Mouse (Mus musculus): ENCODE results near the gene Zc3h13. TPM values are rescaled to one million over a fixed set of nuclear protein-coding genes. Genes with fewer than 3 reads are reported as not detected.

Zc3h13 gene
- polyA plus RNA-seq (2014; fragmentation: Nextera tagmentation; extraction: Ambion mirVana), result 25.4 and 26.8 TPM in 2 replicates

DNA sequence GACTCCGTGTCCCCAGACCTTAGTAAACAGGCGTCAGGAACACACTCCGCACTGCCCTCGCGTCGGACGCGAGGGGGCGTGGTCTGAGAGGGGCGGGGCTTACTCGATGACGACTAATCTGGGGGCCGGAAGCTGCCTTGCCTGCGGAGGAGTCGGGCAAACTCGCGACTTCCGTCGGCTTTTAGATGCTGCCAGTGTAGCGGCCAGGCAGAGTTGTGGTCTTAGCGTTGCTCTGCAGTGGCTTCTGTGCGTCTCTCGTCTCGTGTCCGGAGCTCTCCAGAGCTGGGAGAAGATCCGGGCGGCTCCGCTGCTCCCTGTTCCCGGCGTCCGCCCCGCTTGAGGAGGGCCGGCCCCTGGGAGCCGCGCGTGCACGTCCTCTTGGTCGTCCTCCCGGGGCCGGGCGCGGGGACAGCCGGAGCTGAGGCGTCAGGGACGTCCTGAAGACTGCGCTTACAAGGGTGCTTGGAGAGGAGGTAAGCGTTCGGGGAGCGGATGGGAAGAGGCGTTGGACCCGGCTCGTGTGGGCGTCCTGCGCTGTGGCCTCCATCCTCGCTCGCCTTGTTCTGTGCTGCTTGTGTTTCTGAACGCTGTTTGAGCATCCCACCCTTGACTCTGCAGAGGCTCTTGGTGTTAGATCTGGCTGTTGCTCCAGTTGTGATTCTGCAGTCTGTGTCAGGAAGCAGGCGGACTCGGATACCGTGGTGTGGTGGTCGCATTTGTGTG is at the start of gene Zc3h13:
Gene Zc3h13, plus strand, starts transcription at position 181 of the 723 bp plus-strand sequence.
- DNase-seq (ENCODE audit: low spot score), result peak; percentile 100
- Histone ChIP-seq H3K27ac (ENCODE audit: low read depth) (peak within 1 kb of the TSS; percentile 86), H3K36me3 (ENCODE audit: control insufficient read depth, insufficient read depth, low read length) (no peaks in the 10 kb centered on the region), H3K4me1 (replicated peaks; ENCODE audit: control insufficient read depth, insufficient read depth, low read length) (peaks cover 10% of the 10 kb centered on the region), H3K4me2 (ENCODE audit: low read length) (peak within 1 kb of the TSS; percentile 95), H3K9me3 (ENCODE audit: control insufficient read depth, low read length) (no peaks in the 10 kb centered on the region), H3K27me3 (replicated peaks; ENCODE audit: control insufficient read depth, insufficient read depth, low read length) (no peaks in the 10 kb centered on the region), H3K9ac (ENCODE audit: low read length) (peak within 1 kb of the TSS; percentile 91), H3K4me3 (ENCODE audit: low read depth, low read length) (peak within 1 kb of the TSS; percentile 98)
- WGBS, result under 1% methylated on average over 61 of the region's 61 CpGs
- peak; percentile 99 for ATAC-seq (replicated peaks; ENCODE audit: low FRiP score, low TSS enrichment, low read depth)

GRCm38 (mm10) chr14:75235552-75235951 is 48.6 kb upstream of the Zc3h13 start:
- no peak for ATAC-seq (replicated peaks; ENCODE audit: low FRiP score, low TSS enrichment, low read depth)
- Histone ChIP-seq H3K36me3 (ENCODE audit: control insufficient read depth, insufficient read depth, low read length) (no peaks in the 10 kb centered on the region), H3K27ac (ENCODE audit: low read depth) (no peak overlapping the region), H3K9me3 (ENCODE audit: control insufficient read depth, low read length) (no peaks in the 10 kb centered on the region), H3K4me3 (ENCODE audit: low read depth, low read length) (no peak overlapping the region), H3K4me2 (ENCODE audit: low read length) (no peak overlapping the region), H3K4me1 (replicated peaks; ENCODE audit: control insufficient read depth, insufficient read depth, low read length) (no peaks in the 10 kb centered on the region), H3K9ac (ENCODE audit: low read length) (no peak overlapping the region), H3K27me3 (replicated peaks; ENCODE audit: control insufficient read depth, insufficient read depth, low read length) (no peaks in the 10 kb centered on the region)
- DNase-seq (ENCODE audit: low spot score), result no peak
- 84% methylated on average over 8 of the region's 8 CpGs for WGBS

DNA sequence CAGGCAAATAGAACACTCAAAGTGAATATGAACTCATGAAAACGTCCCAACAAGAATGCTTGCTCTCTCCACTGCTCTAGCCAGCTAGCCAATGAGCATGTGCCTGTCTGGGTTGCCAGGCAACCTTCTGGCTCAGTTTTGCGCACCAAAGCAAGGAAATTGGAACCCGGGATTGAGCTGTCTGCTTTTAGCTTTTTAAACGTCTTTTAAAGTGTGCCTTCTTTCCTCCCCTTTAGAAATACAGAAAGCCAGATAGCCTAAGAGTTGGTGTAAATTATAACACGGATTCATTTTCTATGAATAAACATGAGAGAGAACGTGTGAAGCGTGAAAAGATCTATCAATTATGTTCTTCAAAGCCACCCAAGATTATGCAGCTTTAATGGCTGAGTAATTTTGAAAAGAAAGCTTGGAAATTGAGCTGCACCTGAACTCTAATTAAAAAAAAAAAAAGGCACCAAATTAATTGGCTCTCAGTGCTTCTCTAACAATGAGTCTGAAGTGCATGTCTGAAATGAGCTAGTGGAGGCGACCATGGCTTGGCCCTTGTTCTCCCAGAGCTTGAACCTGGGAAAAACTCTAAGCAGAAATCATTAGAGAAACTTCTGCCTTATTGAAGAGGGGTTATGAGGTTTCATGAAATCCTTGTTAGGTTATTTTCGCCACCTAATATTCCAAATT is 48.1 kb upstream of the Zc3h13 start:
- ATAC-seq (replicated peaks; ENCODE audit: low FRiP score, low TSS enrichment, low read depth) (no peak), DNase-seq (ENCODE audit: low spot score) (no peak)
- H3K9ac ChIP-seq (ENCODE audit: low read length), result no peak overlapping the region
- H3K27ac ChIP-seq (ENCODE audit: low read depth), result no peak overlapping the region
- no peak overlapping the region for H3K4me3 ChIP-seq (ENCODE audit: low read depth, low read length)
- H3K4me1 ChIP-seq (replicated peaks; ENCODE audit: control insufficient read depth, insufficient read depth, low read length), result no peaks in the 10 kb centered on the region
- no peaks in the 10 kb centered on the region for H3K27me3 ChIP-seq (replicated peaks; ENCODE audit: control insufficient read depth, insufficient read depth, low read length)
- H3K9me3 ChIP-seq (ENCODE audit: control insufficient read depth, low read length), result no peaks in the 10 kb centered on the region
- WGBS, result 63% methylated on average over 9 of the region's 9 CpGs
- H3K4me2 ChIP-seq (ENCODE audit: low read length), result no peak overlapping the region
- no peaks in the 10 kb centered on the region for H3K36me3 ChIP-seq (ENCODE audit: control insufficient read depth, insufficient read depth, low read length)

- no peaks in the 10 kb centered on the region for H3K4me1 ChIP-seq (replicated peaks; ENCODE audit: control insufficient read depth, insufficient read depth, low read length)
- no peak for ATAC-seq (replicated peaks; ENCODE audit: low FRiP score, low TSS enrichment, low read depth)
- no peak for DNase-seq (ENCODE audit: low spot score)
- H3K9me3 ChIP-seq (ENCODE audit: control insufficient read depth, low read length), result no peaks in the 10 kb centered on the region
- no peaks in the 10 kb centered on the region for H3K27me3 ChIP-seq (replicated peaks; ENCODE audit: control insufficient read depth, insufficient read depth, low read length)
- no peak overlapping the region for H3K4me2 ChIP-seq (ENCODE audit: low read length)
- H3K36me3 ChIP-seq (ENCODE audit: control insufficient read depth, insufficient read depth, low read length), result no peaks in the 10 kb centered on the region
- H3K9ac ChIP-seq (ENCODE audit: low read length), result no peak overlapping the region
- H3K4me3 ChIP-seq (ENCODE audit: low read depth, low read length), result no peak overlapping the region
- 88% methylated on average over 4 of the region's 4 CpGs for WGBS
- H3K27ac ChIP-seq (ENCODE audit: low read depth), result no peak overlapping the region
Observed at GRCm38 (mm10) chr14:75236636-75237003, 47.6 kb upstream of the Zc3h13 start.

DNA sequence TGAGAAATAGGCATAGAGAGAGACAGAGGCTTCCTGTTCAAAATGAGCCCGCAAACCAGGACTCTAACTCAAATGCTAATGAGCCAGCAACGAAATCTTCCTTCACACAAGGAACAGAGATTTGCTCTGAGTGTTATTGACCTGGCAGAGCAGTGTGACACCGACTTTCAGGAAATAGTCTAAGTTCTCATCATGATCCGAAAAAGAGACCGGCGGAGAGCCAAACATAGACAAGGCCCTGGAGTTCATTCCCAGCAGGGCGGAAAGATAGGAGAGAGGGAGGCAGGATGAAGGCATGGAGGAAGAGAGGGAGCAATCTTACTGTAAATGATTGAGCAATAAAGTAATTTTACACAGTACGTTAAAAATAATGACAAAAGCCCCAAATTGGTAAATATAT is 47.1 kb upstream of the Zc3h13 start:
- Histone ChIP-seq H3K4me3 (ENCODE audit: low read depth, low read length) (no peak overlapping the region), H3K4me1 (replicated peaks; ENCODE audit: control insufficient read depth, insufficient read depth, low read length) (no peaks in the 10 kb centered on the region), H3K36me3 (ENCODE audit: control insufficient read depth, insufficient read depth, low read length) (no peaks in the 10 kb centered on the region), H3K9ac (ENCODE audit: low read length) (no peak overlapping the region), H3K27ac (ENCODE audit: low read depth) (no peak overlapping the region), H3K27me3 (replicated peaks; ENCODE audit: control insufficient read depth, insufficient read depth, low read length) (no peaks in the 10 kb centered on the region), H3K4me2 (ENCODE audit: low read length) (no peak overlapping the region), H3K9me3 (ENCODE audit: control insufficient read depth, low read length) (no peaks in the 10 kb centered on the region)
- DNase-seq (ENCODE audit: low spot score) (no peak), ATAC-seq (replicated peaks; ENCODE audit: low FRiP score, low TSS enrichment, low read depth) (no peak)
- 86% methylated on average over 8 of the region's 8 CpGs for WGBS

DNA sequence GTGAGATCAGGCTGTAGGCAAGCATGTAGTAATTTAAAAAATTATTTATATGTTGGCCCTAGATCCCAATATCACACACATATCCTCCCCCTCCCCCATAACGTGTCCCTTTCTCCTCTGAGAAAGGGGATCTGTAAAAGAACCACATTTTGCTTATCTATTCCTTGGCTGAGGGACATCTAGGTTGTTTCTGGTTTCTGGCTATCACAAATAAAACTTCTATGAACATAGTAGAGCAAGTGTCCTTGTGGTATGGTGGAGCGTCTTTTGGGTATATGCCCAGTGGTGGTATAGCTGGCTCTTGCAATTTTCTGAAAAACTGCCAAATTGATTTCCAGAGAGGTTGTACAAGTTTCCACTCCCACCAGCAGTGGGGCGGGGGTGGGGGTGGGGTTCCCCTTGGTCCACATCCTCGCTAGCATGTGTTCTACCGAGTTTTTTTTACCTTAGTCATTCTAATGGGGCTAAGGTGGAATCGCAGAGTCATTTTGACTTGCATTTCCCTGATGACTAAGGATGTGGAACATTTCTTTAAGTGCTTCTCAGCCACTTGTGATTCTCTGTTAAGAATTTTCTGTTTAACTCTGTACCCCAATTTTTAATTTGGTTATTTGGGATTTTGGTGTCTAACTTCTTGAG is 46.0 kb upstream of the Zc3h13 start:
- Histone ChIP-seq H3K9ac (ENCODE audit: low read length) (no peak overlapping the region), H3K4me3 (ENCODE audit: low read depth, low read length) (no peak overlapping the region), H3K27me3 (replicated peaks; ENCODE audit: control insufficient read depth, insufficient read depth, low read length) (no peaks in the 10 kb centered on the region), H3K4me2 (ENCODE audit: low read length) (no peak overlapping the region), H3K9me3 (ENCODE audit: control insufficient read depth, low read length) (no peaks in the 10 kb centered on the region), H3K4me1 (replicated peaks; ENCODE audit: control insufficient read depth, insufficient read depth, low read length) (no peaks in the 10 kb centered on the region), H3K36me3 (ENCODE audit: control insufficient read depth, insufficient read depth, low read length) (no peaks in the 10 kb centered on the region), H3K27ac (ENCODE audit: low read depth) (no peak overlapping the region)
- ATAC-seq (replicated peaks; ENCODE audit: low FRiP score, low TSS enrichment, low read depth) (no peak), DNase-seq (ENCODE audit: low spot score) (no peak)
- WGBS, result 82% methylated on average over 6 of the region's 6 CpGs

DNA sequence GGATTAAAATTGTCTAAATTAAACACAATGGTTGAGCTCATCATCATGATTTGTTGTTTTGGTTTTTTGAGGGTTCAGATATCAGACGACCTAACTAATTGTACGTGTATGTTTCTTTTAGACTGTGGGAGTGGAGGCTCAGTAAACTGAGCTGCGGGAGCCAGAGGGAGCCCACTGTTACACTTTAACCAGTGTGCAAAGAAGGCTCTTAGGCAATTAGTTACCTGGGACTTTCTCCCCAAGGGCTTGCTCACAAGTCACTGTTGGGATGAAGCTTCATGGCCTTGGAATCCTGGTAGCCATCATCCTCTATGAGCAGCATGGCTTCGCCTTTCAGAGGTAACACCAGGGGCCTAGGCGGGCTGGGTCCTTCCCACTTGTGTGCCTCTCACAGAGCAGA is 42.1 kb upstream of the Zc3h13 start, which contains the start of gene Cpb2:
Gene Cpb2, plus strand, starts transcription at position 201 of the 400 bp plus-strand sequence.
- no peak for ATAC-seq (replicated peaks; ENCODE audit: low FRiP score, low TSS enrichment, low read depth)
- no peaks in the 10 kb centered on the region for H3K27me3 ChIP-seq (replicated peaks; ENCODE audit: control insufficient read depth, insufficient read depth, low read length)
- H3K4me1 ChIP-seq (replicated peaks; ENCODE audit: control insufficient read depth, insufficient read depth, low read length), result no peaks in the 10 kb centered on the region
- no peak within 1 kb of the TSS for H3K4me2 ChIP-seq (ENCODE audit: low read length)
- no peaks in the 10 kb centered on the region for H3K36me3 ChIP-seq (ENCODE audit: control insufficient read depth, insufficient read depth, low read length)
- H3K9ac ChIP-seq (ENCODE audit: low read length), result no peak within 1 kb of the TSS
- no peak within 1 kb of the TSS for H3K4me3 ChIP-seq (ENCODE audit: low read depth, low read length)
- WGBS, result 70% methylated on average over 5 of the region's 5 CpGs
- DNase-seq (ENCODE audit: low spot score), result no peak
- H3K9me3 ChIP-seq (ENCODE audit: control insufficient read depth, low read length), result no peaks in the 10 kb centered on the region
- no peak within 1 kb of the TSS for H3K27ac ChIP-seq (ENCODE audit: low read depth)

- WGBS, result 79% methylated on average over 11 of the region's 11 CpGs
- H3K4me3 ChIP-seq (ENCODE audit: low read depth, low read length), result no peak overlapping the region
- no peak for ATAC-seq (replicated peaks; ENCODE audit: low FRiP score, low TSS enrichment, low read depth)
- H3K36me3 ChIP-seq (ENCODE audit: control insufficient read depth, insufficient read depth, low read length), result no peaks in the 10 kb centered on the region
- no peak overlapping the region for H3K4me2 ChIP-seq (ENCODE audit: low read length)
- H3K4me1 ChIP-seq (replicated peaks; ENCODE audit: control insufficient read depth, insufficient read depth, low read length), result no peaks in the 10 kb centered on the region
- H3K9ac ChIP-seq (ENCODE audit: low read length), result no peak overlapping the region
- H3K9me3 ChIP-seq (ENCODE audit: control insufficient read depth, low read length), result no peaks in the 10 kb centered on the region
- no peak overlapping the region for H3K27ac ChIP-seq (ENCODE audit: low read depth)
- no peak for DNase-seq (ENCODE audit: low spot score)
- no peaks in the 10 kb centered on the region for H3K27me3 ChIP-seq (replicated peaks; ENCODE audit: control insufficient read depth, insufficient read depth, low read length)
Observed at GRCm38 (mm10) chr14:75246024-75247000, 37.9 kb upstream of the Zc3h13 start.

Data from intestine, embryonic 14.5 days (tissue).